Mouse (Mus musculus) hindbrain, embryonic 12.5 days (tissue): ENCODE results near the gene Eya2. TPM values are rescaled to one million over a fixed set of nuclear protein-coding genes. Genes with fewer than 3 reads are reported as not detected.
A peak's percentile ranks its signal among the peaks of the same experiment; 100 is the strongest.

Experiments
- ATAC-seq: fragments of 200-750 bp; cut with Nextera tagmentation; 2 replicates; pipeline ENCODE4 v1.8.0; 2017; ENCODE audit warnings: moderate TSS enrichment; ENCODE audit not compliant: low FRiP score
- H3K27ac ChIP-seq: fragments of 300-500 bp; sonication (generic); 2 replicates; pipeline ENCODE4 v1.5.1; 2016; ENCODE audit warnings: mild to moderate bottlenecking
- H3K27me3 ChIP-seq: fragments of 300-500 bp; sonication (generic); 2 replicates; pipeline ENCODE4 v1.6.1; 2016; ENCODE audit warnings: mild to moderate bottlenecking
- H3K36me3 ChIP-seq: fragments of 300-500 bp; sonication (generic); 2 replicates; pipeline ENCODE4 v1.6.1; 2016; ENCODE audit warnings: mild to moderate bottlenecking
- H3K4me1 ChIP-seq: fragments of 300-500 bp; sonication (generic); 2 replicates; pipeline ENCODE4 v1.6.1; 2016
- H3K4me2 ChIP-seq: fragments of 300-500 bp; sonication (generic); replicated peaks from 2 replicates; pipeline ENCODE4 v1.6.1; 2016; ENCODE audit warnings: mild to moderate bottlenecking
- H3K4me3 ChIP-seq: fragments of 300-500 bp; sonication (generic); 2 replicates; pipeline ENCODE4 v1.5.1; 2016; ENCODE audit warnings: mild to moderate bottlenecking
- H3K9ac ChIP-seq: fragments of 300-500 bp; sonication (generic); 2 replicates; pipeline ENCODE4 v1.6.1; 2016; ENCODE audit warnings: mild to moderate bottlenecking, moderate library complexity
- H3K9me3 ChIP-seq: fragments of 300-500 bp; sonication (generic); replicated peaks from 2 replicates; pipeline ENCODE4 v1.6.1; 2016; ENCODE audit warnings: mild to moderate bottlenecking
- WGBS: fragments of 180-500 bp; shearing (Covaris S2); methylation state at CpG from one replicate; pipeline ENCODE4 v1.1.7; 2016; 5-methylcytosine and 5-hydroxymethylcytosine counted together
- polyA plus RNA-seq: library from polyadenylated mRNA; unstranded; fragments of >200 nt; fragmentation: Nextera tagmentation; extraction: Ambion mirVana; gene quantifications from 2 replicates; pipeline ENCODE4 v1.2.1, GENCODE M21; 2016

The Eya2 gene
- polyA plus RNA-seq, 1 experiment from 2014 or later = 20.2 TPM

GRCm38 (mm10) chr2:165629900-165630299 lies 35.1 kb downstream of the Eya2 start:
- H3K27me3 ChIP-seq = no peaks in the 10 kb centered on the region
- no peak overlapping the region for H3K27ac ChIP-seq
- 32% methylated on average over 8 of the region's 8 CpGs for WGBS
- H3K9me3 ChIP-seq = no peaks in the 10 kb centered on the region
- H3K4me2 ChIP-seq = no peak overlapping the region
- 0 out of 2 replicates have a peak, but pooled peaks cover 4% of the 10 kb centered on the region for H3K36me3 ChIP-seq
- ATAC-seq = no peak
- no peak overlapping the region for H3K4me3 ChIP-seq
- no peak overlapping the region for H3K9ac ChIP-seq
- peaks cover 23% of the 10 kb centered on the region for H3K4me1 ChIP-seq

GRCm38 (mm10) chr2:165633011-165633785 lies 38.4 kb downstream of the Eya2 start:
- no peak for ATAC-seq
- Histone ChIP-seq H3K4me2 (no peak overlapping the region), H3K9ac (no peak overlapping the region), H3K9me3 (peaks cover 7% of the 10 kb centered on the region; the same call in 1 of the 2 replicates), H3K4me1 (peaks cover 14% of the 10 kb centered on the region), H3K27ac (no peak overlapping the region), H3K4me3 (no peak overlapping the region), H3K27me3 (no peaks in the 10 kb centered on the region), H3K36me3 (no peaks in the 10 kb centered on the region; the same call in 1 of the 2 replicates)
- 83% methylated on average over 11 of the region's 11 CpGs for WGBS

DNA sequence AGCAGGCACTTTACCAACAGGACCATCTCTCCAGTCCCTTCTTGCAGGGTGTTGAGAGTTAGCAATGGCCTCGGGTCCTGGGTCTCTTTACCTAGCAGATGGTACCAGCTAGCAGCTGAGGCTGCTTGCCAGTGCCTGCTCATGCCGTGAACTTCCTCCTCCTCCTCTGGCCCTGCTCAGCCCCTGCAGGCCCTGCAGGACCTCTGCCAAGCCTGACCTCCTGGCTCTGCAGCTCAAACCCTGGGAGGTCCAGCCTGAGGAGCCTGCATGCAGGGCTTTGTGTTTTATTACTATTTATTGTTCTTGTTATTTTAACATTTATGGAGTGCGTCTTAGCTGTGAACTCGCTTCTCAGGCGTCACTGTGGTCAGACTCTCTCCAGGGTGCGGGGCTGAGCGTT lies 39.6 kb downstream of the Eya2 start:
- H3K9me3 ChIP-seq = peaks cover 7% of the 10 kb centered on the region; the same call in 1 of the 2 replicates
- no peak overlapping the region for H3K9ac ChIP-seq
- no peak overlapping the region for H3K4me2 ChIP-seq
- peaks cover 14% of the 10 kb centered on the region for H3K4me1 ChIP-seq
- WGBS = 56% methylated on average over 7 of the region's 7 CpGs
- no peaks in the 10 kb centered on the region; the same call in 1 of the 2 replicates for H3K36me3 ChIP-seq
- no peak overlapping the region for H3K4me3 ChIP-seq
- no peak overlapping the region for H3K27ac ChIP-seq
- H3K27me3 ChIP-seq = no peaks in the 10 kb centered on the region
- no peak for ATAC-seq

DNA sequence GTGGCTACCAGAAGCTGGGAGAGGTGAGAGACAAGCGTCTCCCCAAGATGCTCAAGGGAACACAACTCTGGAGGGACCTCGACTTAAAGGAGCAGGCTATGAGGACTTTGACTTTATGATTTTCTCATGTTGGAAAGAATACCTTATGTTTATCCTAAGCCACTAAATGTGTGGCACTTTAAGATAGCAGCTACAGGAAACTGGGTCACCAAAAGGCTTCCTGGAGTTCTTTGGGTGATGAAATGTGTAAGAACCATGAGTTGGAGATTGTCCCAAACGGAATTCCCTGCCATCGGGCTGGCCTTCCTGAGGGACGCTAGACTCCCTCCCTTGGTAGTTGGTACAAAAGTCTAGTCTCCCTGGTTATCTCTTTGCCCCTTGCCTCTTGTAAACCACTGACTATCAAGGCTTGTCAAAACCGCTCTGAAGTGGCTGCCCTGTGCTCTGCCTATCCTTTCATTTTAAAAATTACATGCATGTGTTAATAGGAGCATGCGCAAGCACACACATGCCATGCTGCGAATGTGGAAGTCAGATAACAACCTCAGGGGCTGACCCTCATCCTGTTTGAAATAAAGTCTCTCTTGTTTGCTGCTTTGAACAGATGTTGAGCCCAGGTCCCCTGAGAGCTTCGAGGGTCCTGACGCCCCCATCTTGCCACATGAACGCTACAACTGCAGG lies 44.4 kb downstream of the Eya2 start:
- Histone ChIP-seq H3K4me1 (peaks cover 30% of the 10 kb centered on the region), H3K27me3 (no peaks in the 10 kb centered on the region), H3K4me2 (no peak overlapping the region), H3K27ac (no peak overlapping the region), H3K4me3 (no peak overlapping the region), H3K9me3 (peaks cover 7% of the 10 kb centered on the region; the same call in 1 of the 2 replicates), H3K9ac (no peak overlapping the region), H3K36me3 (no peaks in the 10 kb centered on the region; the same call in 1 of the 2 replicates)
- 76% methylated on average over 11 of the region's 11 CpGs for WGBS
- no peak for ATAC-seq

- Histone ChIP-seq H3K36me3 (no peaks in the 10 kb centered on the region; the same call in 1 of the 2 replicates), H3K9ac (no peak overlapping the region), H3K9me3 (peaks cover 5% of the 10 kb centered on the region; the same call in 1 of the 2 replicates), H3K4me1 (peaks cover 25% of the 10 kb centered on the region), H3K27ac (peak overlapping the region; percentile 67; the same call in 1 of the 2 replicates), H3K4me2 (no peak overlapping the region), H3K27me3 (no peaks in the 10 kb centered on the region), H3K4me3 (no peak overlapping the region)
- ATAC-seq = peak; percentile 65
- WGBS = 41% methylated on average over 14 of the region's 14 CpGs
Measured at GRCm38 (mm10) chr2:165641909-165642505, 47.2 kb downstream of the Eya2 start.

- Histone ChIP-seq H3K4me3 (no peak overlapping the region), H3K36me3 (no peaks in the 10 kb centered on the region), H3K4me2 (no peak overlapping the region), H3K27ac (no peak overlapping the region), H3K4me1 (peaks cover 25% of the 10 kb centered on the region), H3K9ac (no peak overlapping the region), H3K9me3 (no peaks in the 10 kb centered on the region), H3K27me3 (no peaks in the 10 kb centered on the region)
- WGBS = 53% methylated on average over 3 of the region's 3 CpGs
- no peak for ATAC-seq
Measured at GRCm38 (mm10) chr2:165643596-165643995, 48.8 kb downstream of the Eya2 start.

GRCm38 (mm10) chr2:165644057-165644456 lies 49.2 kb downstream of the Eya2 start:
- H3K4me1 ChIP-seq = peaks cover 25% of the 10 kb centered on the region
- H3K36me3 ChIP-seq = no peaks in the 10 kb centered on the region
- H3K4me2 ChIP-seq = no peak overlapping the region
- no peaks in the 10 kb centered on the region for H3K9me3 ChIP-seq
- no peaks in the 10 kb centered on the region for H3K27me3 ChIP-seq
- H3K27ac ChIP-seq = no peak overlapping the region
- ATAC-seq = no peak
- H3K4me3 ChIP-seq = no peak overlapping the region
- no peak overlapping the region for H3K9ac ChIP-seq
- 75% methylated on average over 9 of the region's 9 CpGs for WGBS

GRCm38 (mm10) chr2:165651031-165651430 lies 56.2 kb downstream of the Eya2 start:
- Histone ChIP-seq H3K9ac (no peak overlapping the region), H3K4me2 (no peak overlapping the region), H3K4me1 (peaks cover 36% of the 10 kb centered on the region), H3K27me3 (no peaks in the 10 kb centered on the region), H3K36me3 (no peaks in the 10 kb centered on the region), H3K9me3 (no peaks in the 10 kb centered on the region), H3K27ac (no peak overlapping the region), H3K4me3 (no peak overlapping the region)
- 37% methylated on average over 11 of the region's 11 CpGs for WGBS
- ATAC-seq = no peak

- no peak overlapping the region for H3K9ac ChIP-seq
- no peaks in the 10 kb centered on the region for H3K36me3 ChIP-seq
- peaks cover 44% of the 10 kb centered on the region for H3K4me1 ChIP-seq
- H3K27me3 ChIP-seq = no peaks in the 10 kb centered on the region
- no peak for ATAC-seq
- H3K4me2 ChIP-seq = no peak overlapping the region
- 0 out of 2 replicates have a peak overlapping the region, but pooled peaks have one; percentile 26 for H3K27ac ChIP-seq
- no peak overlapping the region for H3K4me3 ChIP-seq
- 59% methylated on average over 6 of the region's 6 CpGs for WGBS
- no peaks in the 10 kb centered on the region for H3K9me3 ChIP-seq
Measured at GRCm38 (mm10) chr2:165652281-165652680, 57.4 kb downstream of the Eya2 start.

- peak overlapping the region; percentile 64 for H3K27ac ChIP-seq
- WGBS = 32% methylated on average over 14 of the region's 14 CpGs
Measured at GRCm38 (mm10) chr2:165653001-165653921, 58.4 kb downstream of the Eya2 start.

GRCm38 (mm10) chr2:165654151-165654550 lies 59.3 kb downstream of the Eya2 start:
- Histone ChIP-seq H3K4me1 (peaks cover 48% of the 10 kb centered on the region), H3K36me3 (no peaks in the 10 kb centered on the region), H3K27ac (peak overlapping the region; percentile 64), H3K9ac (no peak overlapping the region), H3K9me3 (no peaks in the 10 kb centered on the region), H3K27me3 (no peaks in the 10 kb centered on the region), H3K4me3 (no peak overlapping the region), H3K4me2 (no peak overlapping the region)
- WGBS = 55% methylated on average over 9 of the region's 9 CpGs
- peak; percentile 3; the same call in 1 of the 2 replicates for ATAC-seq

More at GRCm38 (mm10) chr2:165653001-165653921, 58.4 kb downstream of the Eya2 start:
- Histone ChIP-seq H3K4me1 (peaks cover 48% of the 10 kb centered on the region), H3K4me2 (no peak overlapping the region; the same call in 1 of the 2 replicates), H3K4me3 (no peak overlapping the region), H3K9me3 (no peaks in the 10 kb centered on the region), H3K36me3 (no peaks in the 10 kb centered on the region), H3K9ac (no peak overlapping the region), H3K27me3 (no peaks in the 10 kb centered on the region)
- peak; percentile 82 for ATAC-seq
